Mouse (Mus musculus) thymus, adult 2 months (tissue): Measurements from ENCODE around the gene Kif7. TPM values are rescaled to one million over a fixed set of nuclear protein-coding genes. Genes with fewer than 3 reads are reported as not detected.
A peak's percentile ranks its signal among the peaks of the same experiment; 100 is the strongest.

ENCODE experiments used
- DNase-seq: peaks from one replicate; pipeline ENCODE4 v3.0.0; 2021
- H3K27ac ChIP-seq: fragments of 200-500 bp; 2 replicates; pipeline ENCODE4 v1.5.1; 2012; ENCODE audit warnings: low read length, control low read depth; ENCODE audit not compliant: control insufficient read depth, insufficient read depth
- H3K27me3 ChIP-seq: fragments of 200-500 bp; 2 replicates; pipeline ENCODE4 v1.6.1; 2012; ENCODE audit warnings: mild to moderate bottlenecking, low read length, moderate library complexity, mixed read lengths; ENCODE audit not compliant: control insufficient read depth, insufficient read depth
- H3K36me3 ChIP-seq: fragments of 200-500 bp; 2 replicates; pipeline ENCODE4 v1.6.1; 2012; ENCODE audit warnings: mild to moderate bottlenecking, low read length, moderate library complexity; ENCODE audit not compliant: control insufficient read depth, insufficient read depth
- H3K4me1 ChIP-seq: fragments of 200-500 bp; replicated peaks from 2 replicates; pipeline ENCODE4 v1.6.1; 2012; ENCODE audit warnings: low read length; ENCODE audit not compliant: control insufficient read depth, insufficient read depth
- H3K4me3 ChIP-seq: fragments of 200-500 bp; 2 replicates; pipeline ENCODE4 v1.5.1; 2012; ENCODE audit warnings: mild to moderate bottlenecking, low read length, control low read depth, moderate library complexity; ENCODE audit not compliant: control insufficient read depth, insufficient read depth
- CTCF ChIP-seq: fragments of 200-500 bp; IDR thresholded peaks from 2 replicates; pipeline ENCODE4 v1.5.1; 2012; ENCODE audit warnings: mild to moderate bottlenecking, control low read depth, low read length, moderate library complexity, borderline replicate concordance; ENCODE audit not compliant: control insufficient read depth, poor library complexity, insufficient read depth; ENCODE audit errors: extremely low read depth
- POLR2A ChIP-seq: fragments of 200-500 bp; IDR thresholded peaks from 2 replicates; pipeline ENCODE4 v1.6.1; 2012; ENCODE audit warnings: mild to moderate bottlenecking, low read length, control low read depth, moderate library complexity; ENCODE audit not compliant: control insufficient read depth, poor library complexity, insufficient read depth; ENCODE audit errors: extremely low read depth
- WGBS: fragments of 180-500 bp; shearing (Covaris S2); methylation state at CpG from one replicate; pipeline ENCODE4 v1.1.7; 2018; 5-methylcytosine and 5-hydroxymethylcytosine counted together
- polyA plus RNA-seq: library from polyadenylated mRNA; depleted of rRNA; stranded (reverse); fragments of >200 nt; gene quantifications from 2 replicates; pipeline ENCODE4 v1.2.3, GENCODE M21; 2012; rRNA removed

Gene Kif7
- 5.7 and 6.3 TPM in 2 replicates for polyA plus RNA-seq

- Histone ChIP-seq H3K4me1 (peaks cover 6% of the 10 kb centered on the region), H3K36me3 (no peaks in the 10 kb centered on the region), H3K4me3 (peak within 1 kb of the TSS; percentile 56), H3K27me3 (no peaks in the 10 kb centered on the region; the same call in 1 of the 2 replicates), H3K27ac (no peak within 1 kb of the TSS)
- TF ChIP-seq CTCF (0 out of 2 replicates have a peak, but pooled peaks have one; percentile 30), POLR2A (no peak)
- under 1% methylated on average over 55 of the region's 55 CpGs for WGBS
- DNase-seq: peak; percentile 83
These were observed at the start of gene Kif7 for GRCm38 (mm10) chr7:79715187-79715981. Gene Kif7, minus strand, starts transcription at chr7:79715720.

- 83% methylated on average over 8 of the region's 8 CpGs for WGBS
- Histone ChIP-seq H3K27me3 (no peaks in the 10 kb centered on the region), H3K27ac (no peak overlapping the region), H3K4me1 (no peaks in the 10 kb centered on the region), H3K4me3 (no peak overlapping the region), H3K36me3 (no peaks in the 10 kb centered on the region)
- TF ChIP-seq POLR2A: no peak
- no peak for TF ChIP-seq CTCF
- no peak for DNase-seq
These were observed 46.6 kb upstream of the Kif7 start for GRCm38 (mm10) chr7:79762106-79762505.

GRCm38 (mm10) chr7:79761124-79761876 lies 45.8 kb upstream of the Kif7 start:
- Histone ChIP-seq H3K4me3 (no peak overlapping the region), H3K36me3 (no peaks in the 10 kb centered on the region), H3K4me1 (no peaks in the 10 kb centered on the region), H3K27ac (no peak overlapping the region), H3K27me3 (no peaks in the 10 kb centered on the region)
- TF ChIP-seq POLR2A (no peak), CTCF (no peak)
- no peak for DNase-seq
- WGBS: 63% methylated on average over 5 of the region's 5 CpGs

- TF ChIP-seq POLR2A (no peak), CTCF (no peak)
These were observed 44.2 kb upstream of the Kif7 start for GRCm38 (mm10) chr7:79759766-79760165.

GRCm38 (mm10) chr7:79758176-79758575 lies 42.7 kb upstream of the Kif7 start:
- H3K4me1 ChIP-seq: no peaks in the 10 kb centered on the region
- WGBS: 83% methylated on average over 6 of the region's 6 CpGs
- no peak overlapping the region for H3K27ac ChIP-seq
- H3K36me3 ChIP-seq: no peaks in the 10 kb centered on the region
- no peaks in the 10 kb centered on the region for H3K27me3 ChIP-seq
- TF ChIP-seq CTCF: no peak
- no peak for TF ChIP-seq POLR2A
- no peak for DNase-seq
- H3K4me3 ChIP-seq: no peak overlapping the region

More at GRCm38 (mm10) chr7:79759766-79760165, 44.2 kb upstream of the Kif7 start:
- DNase-seq: no peak
- H3K36me3 ChIP-seq: no peaks in the 10 kb centered on the region
- H3K4me1 ChIP-seq: no peaks in the 10 kb centered on the region
- H3K4me3 ChIP-seq: no peak overlapping the region
- H3K27me3 ChIP-seq: no peaks in the 10 kb centered on the region
- no peak overlapping the region for H3K27ac ChIP-seq

GRCm38 (mm10) chr7:79756334-79756733 lies 40.8 kb upstream of the Kif7 start:
- TF ChIP-seq CTCF: no peak
- no peak for TF ChIP-seq POLR2A
- no peak for DNase-seq
- WGBS: 54% methylated on average over 2 of the region's 2 CpGs
- Histone ChIP-seq H3K4me3 (no peak overlapping the region), H3K27ac (no peak overlapping the region), H3K27me3 (no peaks in the 10 kb centered on the region), H3K4me1 (peaks cover 3% of the 10 kb centered on the region; the same call in 1 of the 2 replicates), H3K36me3 (no peaks in the 10 kb centered on the region)
